In genomic region chr15:64542250-64542901, GRCm38 (mm10) we compare ENCODE assay signal across 12 mouse cellular contexts.
A peak's percentile ranks its signal among the peaks of the same experiment; 100 is the strongest.
DNase-seq lines count a peak whose midpoint lies in the region; ATAC-seq and TF ChIP-seq lines count a peak whose summit lies in the region.
"Had no signal": no experiment of that assay in that cellular context is flagged by ENCODE, and none has a peak within 500 bp of the region (broad histone marks: within the 10 kb centered on the region; RNA-seq: fewer than 3 reads in every experiment).

No protein-coding gene starts in this region.

- no peak for DNase-seq in hindbrain, postnatal 0 days (ENCODE audit: low spot score)
- DNase-seq in CH12.LX (ENCODE audit: extremely low read depth) = peak; percentile 7
- DNase-seq in gastrocnemius, adult 8-10 months (ENCODE audit: low spot score in 2 of 2) = peak; percentile 29 to 32
- DNase-seq in mesoderm, embryonic 11.5 days (ENCODE audit: low read depth, low spot score) = peak; percentile 15
- no peak for DNase-seq in testis, postnatal 10 days (ENCODE audit: low spot score)
- DNase-seq: embryo, embryonic 11 days; lung, embryonic 14.5 days; thymus, postnatal 14 days had no signal

- no peaks in the 10 kb centered on the region for H3K9me3 ChIP-seq in hindbrain, embryonic 13.5 days
- no peaks in the 10 kb centered on the region for H3K9me3 ChIP-seq in hindbrain, postnatal 0 days (ENCODE audit: low read length)
- H3K9me3 ChIP-seq in CH12.LX (replicated peaks; ENCODE audit: low read length) = no peaks in the 10 kb centered on the region
- no peaks in the 10 kb centered on the region for H3K9me3 ChIP-seq in kidney, embryonic 15.5 days (replicated peaks)
- H3K9me3 ChIP-seq: intestine, embryonic 15.5 days; midbrain, embryonic 13.5 days had no signal

- TF ChIP-seq POLR2A in CH12.LX (IDR thresholded peaks at IDR 0.05; ENCODE audit: low read depth, low read length) = no peak

- no peak overlapping the region for H3K9ac ChIP-seq in hindbrain, embryonic 13.5 days
- H3K9ac ChIP-seq in hindbrain, postnatal 0 days (replicated peaks; ENCODE audit: low read length) = no peak overlapping the region
- no peak overlapping the region for H3K9ac ChIP-seq in CH12.LX (ENCODE audit: insufficient read depth, low read depth)
- H3K9ac ChIP-seq in kidney, embryonic 15.5 days = no peak overlapping the region
- H3K9ac ChIP-seq: intestine, embryonic 15.5 days; lung, embryonic 14.5 days; midbrain, embryonic 13.5 days had no signal

- dilution Hi-C loops in CH12.LX (cut with MboI; ENCODE audit: extremely low pct_ligation_motif_present, extremely low pct_unique_long_range_greater_than_20kb, low sequenced_read_pairs) = no loop called here

- in situ Hi-C loops in CH12.LX (cut with MboI; ENCODE audit: low pct_ligation_motif_present, low pct_unique_long_range_greater_than_20kb, low sequenced_read_pairs) = no loop called here

- no peak overlapping the region for H3K4me3 ChIP-seq in hindbrain, embryonic 13.5 days
- no peak overlapping the region for H3K4me3 ChIP-seq in hindbrain, postnatal 0 days (ENCODE audit: low read length)
- H3K4me3 ChIP-seq in CH12.LX (replicated peaks in 1 of 3; ENCODE audit: low read depth in 2 of 3, low read length in 2 of 3, poor library complexity in 1 of 3) = no peak overlapping the region
- no peak overlapping the region for H3K4me3 ChIP-seq in kidney, embryonic 15.5 days (replicated peaks)
- H3K4me3 ChIP-seq: intestine, embryonic 15.5 days; midbrain, embryonic 13.5 days had no signal

- no peaks in the 10 kb centered on the region for H3K27me3 ChIP-seq in hindbrain, embryonic 13.5 days
- no peaks in the 10 kb centered on the region for H3K27me3 ChIP-seq in hindbrain, postnatal 0 days (ENCODE audit: insufficient read depth, low read length)
- no peaks in the 10 kb centered on the region for H3K27me3 ChIP-seq in CH12.LX (replicated peaks)
- no peaks in the 10 kb centered on the region for H3K27me3 ChIP-seq in kidney, embryonic 15.5 days
- H3K27me3 ChIP-seq: intestine, embryonic 15.5 days; midbrain, embryonic 13.5 days had no signal

- no peak for TF ChIP-seq EP300 in CH12.LX (IDR thresholded peaks at IDR 0.05; ENCODE audit: low read length)

- peaks cover 12% of the 10 kb centered on the region for H3K4me1 ChIP-seq in hindbrain, embryonic 13.5 days (replicated peaks)
- no peaks in the 10 kb centered on the region for H3K4me1 ChIP-seq in hindbrain, postnatal 0 days (ENCODE audit: insufficient read depth, low read length)
- peaks cover 0 to 8% of the 10 kb centered on the region in 2 experiments; a peak in 1 of 4 replicates for H3K4me1 ChIP-seq in CH12.LX (ENCODE audit: control insufficient read depth in 1 of 2, insufficient read depth in 2 of 2)
- H3K4me1 ChIP-seq in kidney, embryonic 15.5 days = no peaks in the 10 kb centered on the region
- H3K4me1 ChIP-seq: intestine, embryonic 15.5 days had no signal

- WGBS in hindbrain, embryonic 13.5 days = 65% methylated on average over 8 of the region's 8 CpGs
- WGBS in hindbrain, postnatal 0 days = 67% methylated on average over 8 of the region's 8 CpGs
- WGBS in kidney, embryonic 15.5 days = 80% methylated on average over 8 of the region's 8 CpGs

- no peak for ATAC-seq in hindbrain, embryonic 13.5 days (ENCODE audit: low FRiP score)
- no peak for ATAC-seq in hindbrain, postnatal 0 days
- ATAC-seq in kidney, embryonic 15.5 days (replicated peaks; ENCODE audit: low FRiP score) = no peak
- ATAC-seq: intestine, embryonic 15.5 days; midbrain, embryonic 13.5 days had no signal

- no peak for TF ChIP-seq RAD21 in CH12.LX (IDR thresholded peaks at IDR 0.05; ENCODE audit: low read depth, low read length)

- no peak for TF ChIP-seq CTCF in hindbrain, postnatal 0 days (IDR thresholded peaks at IDR 0.05; ENCODE audit: low read depth)
- no peak for TF ChIP-seq CTCF in CH12.LX (conservative IDR thresholded peaks at IDR 0.05 in 1 of 2, IDR thresholded peaks at IDR 0.05 in 1 of 2; ENCODE audit: low read depth in 2 of 2, low read length in 2 of 2)

- H3K79me2 ChIP-seq in CH12.LX (replicated peaks; ENCODE audit: control insufficient read depth, extremely low read depth, insufficient read depth, poor library complexity, severe bottlenecking) = no peaks in the 10 kb centered on the region

- no peaks in the 10 kb centered on the region for H3K36me3 ChIP-seq in hindbrain, embryonic 13.5 days
- H3K36me3 ChIP-seq in hindbrain, postnatal 0 days (ENCODE audit: insufficient read depth, low read length) = no peaks in the 10 kb centered on the region
- H3K36me3 ChIP-seq in CH12.LX (replicated peaks in 1 of 2; ENCODE audit: control insufficient read depth in 1 of 2, insufficient read depth in 1 of 2, low read length in 1 of 2) = no peaks in the 10 kb centered on the region
- H3K36me3 ChIP-seq in kidney, embryonic 15.5 days = no peaks in the 10 kb centered on the region
- H3K36me3 ChIP-seq: intestine, embryonic 15.5 days; midbrain, embryonic 13.5 days had no signal

- no peak overlapping the region for H3K4me2 ChIP-seq in hindbrain, embryonic 13.5 days
- H3K4me2 ChIP-seq in hindbrain, postnatal 0 days (ENCODE audit: low read depth, low read length) = no peak overlapping the region
- H3K4me2 ChIP-seq in CH12.LX (ENCODE audit: insufficient read depth, low read depth, poor library complexity, severe bottlenecking) = no peak overlapping the region
- H3K4me2 ChIP-seq in kidney, embryonic 15.5 days = no peak overlapping the region
- H3K4me2 ChIP-seq: intestine, embryonic 15.5 days; lung, embryonic 14.5 days; midbrain, embryonic 13.5 days had no signal

- H3K27ac ChIP-seq in hindbrain, embryonic 13.5 days = peak overlapping the region; percentile 44; the same call in 1 of the 2 replicates
- H3K27ac ChIP-seq in hindbrain, postnatal 0 days = no peak overlapping the region
- no peak overlapping the region for H3K27ac ChIP-seq in CH12.LX (ENCODE audit: insufficient read depth, low read depth)
- H3K27ac ChIP-seq in kidney, embryonic 15.5 days = no peak overlapping the region
- H3K27ac ChIP-seq: intestine, embryonic 15.5 days; midbrain, embryonic 13.5 days had no signal

TF ChIP-seq in CH12.LX, 34 proteins besides CTCF, POLR2A, EP300 and RAD21:
- TF ChIP-seq NELFE (IDR thresholded peaks at IDR 0.05; ENCODE audit: low read depth, low read length) (no peak), POLR2AphosphoS2 (IDR thresholded peaks at IDR 0.05; ENCODE audit: low read depth, low read length) (no peak), MAX (IDR thresholded peaks at IDR 0.05; ENCODE audit: low read length) (no peak), JUN (IDR thresholded peaks at IDR 0.05; ENCODE audit: insufficient read depth, low read depth, low read length) (no peak), ZC3H11A (IDR thresholded peaks at IDR 0.05; ENCODE audit: low read depth, low read length) (no peak), MXI1 (IDR thresholded peaks at IDR 0.05; ENCODE audit: low read depth, low read length) (no peak), ZNF384 (IDR thresholded peaks at IDR 0.05; ENCODE audit: low read depth, low read length) (no peak), SIN3A (IDR thresholded peaks at IDR 0.05; ENCODE audit: low read length) (no peak), CHD1 (IDR thresholded peaks at IDR 0.05; ENCODE audit: low read depth, low read length) (no peak), UBTF (IDR thresholded peaks at IDR 0.05; ENCODE audit: low read depth, low read length) (no peak), MAFK (IDR thresholded peaks at IDR 0.05; ENCODE audit: insufficient replicate concordance, low read length) (no peak), PAX5 (IDR thresholded peaks at IDR 0.05; ENCODE audit: low read length) (no peak), JUND (conservative IDR thresholded peaks at IDR 0.05; ENCODE audit: low read depth, low read length) (no peak)
TF ChIP-seq in CH12.LX: peak in this region for 0.

Comparison
In these comparisons a context has a peak if more than half of its experiments do, and no peak if none do; other contexts are left out.
1. DNase-seq: peak in CH12.LX (single experiment), gastrocnemius, adult 8-10 months (2 of 2) and mesoderm, embryonic 11.5 days (single experiment); none in hindbrain, postnatal 0 days (single experiment) and testis, postnatal 10 days (single experiment).